Mouse (Mus musculus) liver, adult 2 months (tissue): ENCODE results near the gene Gak. TPM values are rescaled to one million over a fixed set of nuclear protein-coding genes. Genes with fewer than 3 reads are reported as not detected.

Source experiments
- DNase-seq: peaks from one replicate; pipeline ENCODE4 v3.0.0-alpha.2; 2011; ENCODE audit warnings: low read depth, low spot score; ENCODE audit errors: extremely low read depth
- H3K27ac ChIP-seq: fragments of 200-500 bp; replicated peaks from 2 replicates; pipeline ENCODE4 v1.5.1; 2012; ENCODE audit warnings: low read depth, mild to moderate bottlenecking, control low read depth, inconsistent platforms, low read length; ENCODE audit not compliant: insufficient read depth
- H3K27me3 ChIP-seq: fragments of 200-500 bp; 2 replicates; pipeline ENCODE4 v1.6.1; 2012; ENCODE audit warnings: mild to moderate bottlenecking, moderate library complexity, low read length, inconsistent platforms; ENCODE audit not compliant: control insufficient read depth, insufficient read depth
- H3K36me3 ChIP-seq: fragments of 200-500 bp; 2 replicates; pipeline ENCODE4 v1.6.1; 2012; ENCODE audit warnings: low read length, inconsistent platforms; ENCODE audit not compliant: control insufficient read depth, insufficient read depth
- H3K4me1 ChIP-seq: fragments of 200-500 bp; 2 replicates; pipeline ENCODE4 v1.6.1; 2011; ENCODE audit warnings: low read length; ENCODE audit not compliant: control insufficient read depth, insufficient read depth
- H3K4me3 ChIP-seq: fragments of 200-500 bp; 2 replicates; pipeline ENCODE4 v1.5.1; 2011; ENCODE audit warnings: low read depth, mild to moderate bottlenecking, control low read depth, low read length, moderate library complexity; ENCODE audit not compliant: insufficient read depth
- H3K79me2 ChIP-seq: fragments of 200-500 bp; 2 replicates; pipeline ENCODE4 v1.6.1; 2012; ENCODE audit warnings: inconsistent platforms, mild to moderate bottlenecking, low read length, moderate library complexity; ENCODE audit not compliant: control insufficient read depth, insufficient read depth
- H3K9ac ChIP-seq: fragments of 200-500 bp; 2 replicates; pipeline ENCODE4 v1.6.1; 2012; ENCODE audit warnings: low read depth, mild to moderate bottlenecking, control low read depth, inconsistent platforms, low read length
- CTCF ChIP-seq: fragments of 200-500 bp; IDR thresholded peaks from 2 replicates; pipeline ENCODE4 v1.5.1; 2011; ENCODE audit warnings: low read depth, low read length, control low read depth
- POLR2A ChIP-seq: fragments of 200-500 bp; IDR thresholded peaks from 2 replicates; pipeline ENCODE4 v1.6.1; 2011; ENCODE audit warnings: low read length, control low read depth; ENCODE audit not compliant: insufficient read depth; ENCODE audit errors: extremely low read depth
- WGBS: fragments of 180-500 bp; shearing (Covaris S2); methylation state at CpG from one replicate; pipeline ENCODE4 v1.1.7; 2018; 5-methylcytosine and 5-hydroxymethylcytosine counted together
- polyA plus RNA-seq: library from polyadenylated mRNA; depleted of rRNA; stranded (reverse); fragments of >200 nt; gene quantifications from 2 replicates; pipeline ENCODE4 v1.2.3, GENCODE M21; 2012
- total RNA-seq: library from RNA; depleted of rRNA; stranded (reverse); fragments of >200 nt; gene quantifications from 2 replicates; pipeline ENCODE4 v1.2.3, GENCODE M21; 2014

Gene Gak
- total and polyA plus RNA-seq, 2 experiments = 32.7 to 54.7 TPM

DNA sequence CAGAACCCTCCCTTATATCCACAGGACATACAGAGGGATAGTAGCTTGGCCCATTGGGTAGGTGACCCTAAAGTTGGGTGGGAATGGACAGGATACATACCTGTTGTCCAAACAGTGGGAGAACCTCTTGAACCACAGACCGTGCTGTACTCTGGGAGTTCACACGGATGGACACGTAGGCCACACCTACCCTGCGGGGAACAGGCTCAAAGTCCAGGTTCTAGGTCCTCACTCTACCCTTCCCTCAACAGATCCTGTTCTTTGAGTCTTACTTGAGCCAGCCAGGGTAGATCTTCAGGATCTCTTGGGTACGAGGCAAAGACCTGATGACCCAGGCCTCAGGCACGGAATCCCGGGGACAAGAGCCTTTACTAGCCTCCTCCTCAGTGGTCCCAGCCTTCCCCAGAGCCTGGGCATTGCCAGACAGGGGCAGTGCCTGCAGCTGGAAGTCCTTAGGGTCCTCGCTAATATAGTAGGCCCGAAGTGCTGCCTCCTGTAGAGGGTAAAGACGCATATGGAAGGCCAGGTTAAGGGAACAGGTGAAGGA lies 25.0 kb upstream of the Gak start:
- Histone ChIP-seq H3K27me3 (no peaks in the 10 kb centered on the region), H3K4me3 (no peak overlapping the region), H3K27ac (no peak overlapping the region), H3K4me1 (peaks cover 11% of the 10 kb centered on the region), H3K9ac (no peak overlapping the region), H3K36me3 (peaks cover 24% of the 10 kb centered on the region), H3K79me2 (peaks cover 12% of the 10 kb centered on the region)
- WGBS = 76% methylated on average over 10 of the region's 10 CpGs
- TF ChIP-seq CTCF (no peak), POLR2A (no peak)
- peak; percentile 42 for DNase-seq

DNA sequence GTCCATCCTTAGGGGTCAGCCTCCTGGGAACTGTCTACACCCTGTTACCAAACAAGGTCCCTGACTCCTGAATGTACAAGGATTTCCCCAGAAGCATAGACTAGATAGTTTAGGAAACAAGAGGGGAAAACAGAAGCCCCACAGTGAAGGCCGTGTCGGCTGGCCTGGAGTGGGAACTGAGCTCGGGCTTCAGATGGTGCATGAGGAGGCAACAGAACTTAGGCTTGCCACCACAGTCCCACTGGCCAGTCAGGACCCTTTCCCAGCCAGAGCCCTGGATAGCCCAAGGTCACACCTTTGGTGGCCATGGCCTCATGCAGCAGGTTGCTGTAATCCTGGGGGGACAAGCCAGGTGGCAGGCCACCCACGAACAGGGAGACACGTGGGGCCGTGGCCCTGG lies 23.8 kb upstream of the Gak start:
- no peak for DNase-seq
- Histone ChIP-seq H3K79me2 (peaks cover 3% of the 10 kb centered on the region; the same call in 1 of the 2 replicates), H3K4me1 (peaks cover 2% of the 10 kb centered on the region; the same call in 1 of the 2 replicates), H3K27me3 (no peaks in the 10 kb centered on the region), H3K9ac (no peak overlapping the region), H3K36me3 (peaks cover 31% of the 10 kb centered on the region), H3K27ac (no peak overlapping the region), H3K4me3 (no peak overlapping the region)
- TF ChIP-seq CTCF = no peak
- no peak for TF ChIP-seq POLR2A
- 92% methylated on average over 6 of the region's 6 CpGs for WGBS

DNA sequence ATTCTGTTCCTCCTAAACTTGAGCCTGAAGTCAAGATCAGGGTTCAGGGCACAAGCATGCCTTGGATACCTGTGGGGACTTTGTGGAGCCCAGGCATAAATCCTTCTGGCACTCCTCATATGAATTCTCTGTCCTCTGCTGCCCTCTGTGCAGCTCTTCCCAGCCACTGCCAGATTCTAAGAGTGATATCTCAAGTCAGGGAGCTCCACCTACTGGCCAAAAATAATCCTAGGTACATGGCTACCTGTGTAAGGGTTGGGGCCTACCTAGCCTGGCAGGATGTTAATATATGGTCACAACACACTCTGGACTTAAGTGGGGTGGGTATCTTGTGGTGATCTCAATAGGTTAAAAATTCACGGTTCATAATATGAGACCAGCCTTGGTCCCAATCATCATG lies 22.3 kb upstream of the Gak start:
- 49% methylated on average over 1 of the region's 1 CpGs for WGBS
- Histone ChIP-seq H3K4me3 (no peak overlapping the region), H3K27me3 (no peaks in the 10 kb centered on the region), H3K9ac (no peak overlapping the region), H3K36me3 (peaks cover 43% of the 10 kb centered on the region), H3K27ac (no peak overlapping the region), H3K4me1 (no peaks in the 10 kb centered on the region), H3K79me2 (no peaks in the 10 kb centered on the region)
- TF ChIP-seq CTCF (peak; percentile 29; the same call in 1 of the 2 replicates), POLR2A (no peak)
- peak; percentile 64 for DNase-seq

DNA sequence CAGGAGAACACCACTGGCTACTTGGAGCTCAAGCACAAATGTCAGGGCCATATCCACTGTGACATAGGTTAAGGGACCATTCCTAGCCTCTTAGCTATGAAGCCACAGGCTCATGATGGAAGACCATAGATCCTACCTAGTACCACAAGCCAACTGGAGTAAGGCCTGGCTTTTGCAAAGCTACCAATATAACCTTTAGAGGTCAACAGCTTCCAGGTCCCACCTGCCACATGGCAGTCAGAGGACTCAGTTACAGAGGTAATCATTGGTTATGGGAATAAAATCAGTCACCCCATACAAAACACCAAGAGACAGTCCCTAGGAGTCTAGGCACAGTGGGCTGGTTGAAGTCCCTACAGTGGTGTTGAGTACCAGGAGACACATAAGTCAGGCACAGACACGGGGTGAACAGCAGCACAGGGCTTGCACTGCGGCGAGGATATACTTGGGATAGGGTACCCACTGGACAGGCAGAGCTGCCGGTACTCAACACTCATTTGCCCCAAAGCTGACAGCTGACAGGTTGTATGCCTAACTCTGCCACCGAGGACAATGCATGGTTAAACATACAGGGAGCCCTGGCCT lies 21.7 kb upstream of the Gak start:
- H3K9ac ChIP-seq = no peak overlapping the region
- no peak overlapping the region for H3K27ac ChIP-seq
- WGBS = 78% methylated on average over 5 of the region's 5 CpGs
- peaks cover 44% of the 10 kb centered on the region for H3K36me3 ChIP-seq
- no peak for TF ChIP-seq CTCF
- TF ChIP-seq POLR2A = no peak
- H3K4me3 ChIP-seq = no peak overlapping the region
- H3K79me2 ChIP-seq = no peaks in the 10 kb centered on the region
- no peaks in the 10 kb centered on the region for H3K27me3 ChIP-seq
- no peak for DNase-seq
- no peaks in the 10 kb centered on the region for H3K4me1 ChIP-seq

DNA sequence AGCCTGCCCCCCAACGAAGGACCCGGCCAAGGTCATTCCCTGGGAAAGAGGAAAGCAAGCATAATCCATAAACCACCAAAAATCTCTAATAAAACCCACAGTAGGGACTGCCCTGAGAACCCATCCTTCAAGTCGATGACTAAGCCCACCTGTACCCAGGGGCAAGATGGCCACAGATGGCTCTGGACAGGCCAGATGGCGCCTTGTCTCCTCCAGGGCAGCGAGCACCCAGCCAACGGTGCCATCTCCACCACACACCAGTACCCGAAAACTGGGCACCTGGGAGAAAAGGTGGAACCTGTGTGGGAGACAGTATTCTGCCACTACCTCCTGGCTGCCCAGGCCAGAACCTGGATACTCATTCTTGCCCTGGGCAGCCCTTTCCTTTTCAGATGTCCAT lies 20.8 kb upstream of the Gak start:
- Histone ChIP-seq H3K27ac (no peak overlapping the region), H3K4me1 (no peaks in the 10 kb centered on the region), H3K79me2 (no peaks in the 10 kb centered on the region), H3K4me3 (no peak overlapping the region), H3K27me3 (no peaks in the 10 kb centered on the region), H3K9ac (no peak overlapping the region), H3K36me3 (peaks cover 44% of the 10 kb centered on the region)
- WGBS = 93% methylated on average over 7 of the region's 7 CpGs
- no peak for DNase-seq
- TF ChIP-seq CTCF (no peak), POLR2A (no peak)

DNA sequence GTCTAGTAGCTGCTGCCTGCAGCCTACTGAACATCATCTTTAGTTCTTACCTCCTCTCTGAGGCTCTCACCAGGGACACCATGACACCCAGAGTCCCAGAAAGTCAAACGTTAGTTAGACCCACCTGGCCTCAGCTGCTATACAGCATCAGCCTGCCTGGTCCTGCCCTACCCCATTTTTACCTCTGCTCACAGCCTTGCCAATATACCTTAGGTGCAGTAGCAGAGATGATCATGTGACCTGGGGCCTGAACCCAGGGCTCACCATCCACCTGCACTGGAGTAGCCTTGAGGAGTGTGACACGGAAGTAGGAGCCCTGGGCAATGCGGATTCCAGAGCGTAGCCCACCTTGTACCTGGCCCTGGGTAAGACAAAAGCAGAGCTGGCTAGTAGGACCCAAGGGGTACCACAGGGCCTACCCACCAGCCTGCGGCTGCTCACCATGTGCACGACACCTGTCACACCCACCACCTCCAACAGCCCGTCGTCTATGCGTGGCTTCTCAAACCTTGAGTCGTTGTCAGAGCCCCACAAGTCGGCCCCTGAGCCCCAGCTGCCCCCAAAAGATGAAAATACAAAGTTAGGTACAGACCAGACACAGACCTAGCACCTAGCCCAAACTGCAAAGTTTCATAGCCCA lies 19.5 kb upstream of the Gak start:
- no peak overlapping the region for H3K27ac ChIP-seq
- H3K4me3 ChIP-seq = no peak overlapping the region
- no peaks in the 10 kb centered on the region for H3K4me1 ChIP-seq
- WGBS = 93% methylated on average over 11 of the region's 11 CpGs
- TF ChIP-seq POLR2A = no peak
- no peak for TF ChIP-seq CTCF
- DNase-seq = no peak
- H3K36me3 ChIP-seq = peaks cover 35% of the 10 kb centered on the region
- no peaks in the 10 kb centered on the region for H3K79me2 ChIP-seq
- no peak overlapping the region for H3K9ac ChIP-seq
- no peaks in the 10 kb centered on the region for H3K27me3 ChIP-seq
